Mouse (Mus musculus): ENCODE measurements around the gene Hist1h2bf.
"Not testable (repeated sequence)": the region's sequence is repeated elsewhere in the genome, so short reads cannot be mapped to it uniquely, and the experiment has no call there.

Hist1h2bf gene

DNA sequence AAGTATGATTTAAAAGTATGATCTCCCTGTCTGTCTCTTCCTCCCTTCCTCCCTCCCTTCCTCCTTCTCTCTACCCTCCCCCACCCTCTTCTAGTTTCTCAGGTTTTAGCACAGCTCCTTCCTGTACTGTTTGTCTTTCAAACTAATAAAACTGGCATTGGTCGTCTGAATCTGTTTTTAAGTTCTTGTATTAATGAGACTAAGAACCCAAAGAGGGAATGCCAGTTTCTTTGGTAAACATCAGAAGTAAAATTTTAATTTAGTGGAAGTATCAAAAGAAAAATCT lies 12.9 kb upstream of the Hist1h2bf start:
- no peak for DNase-seq (ENCODE audit: low spot score in 2 of 2)

DNA sequence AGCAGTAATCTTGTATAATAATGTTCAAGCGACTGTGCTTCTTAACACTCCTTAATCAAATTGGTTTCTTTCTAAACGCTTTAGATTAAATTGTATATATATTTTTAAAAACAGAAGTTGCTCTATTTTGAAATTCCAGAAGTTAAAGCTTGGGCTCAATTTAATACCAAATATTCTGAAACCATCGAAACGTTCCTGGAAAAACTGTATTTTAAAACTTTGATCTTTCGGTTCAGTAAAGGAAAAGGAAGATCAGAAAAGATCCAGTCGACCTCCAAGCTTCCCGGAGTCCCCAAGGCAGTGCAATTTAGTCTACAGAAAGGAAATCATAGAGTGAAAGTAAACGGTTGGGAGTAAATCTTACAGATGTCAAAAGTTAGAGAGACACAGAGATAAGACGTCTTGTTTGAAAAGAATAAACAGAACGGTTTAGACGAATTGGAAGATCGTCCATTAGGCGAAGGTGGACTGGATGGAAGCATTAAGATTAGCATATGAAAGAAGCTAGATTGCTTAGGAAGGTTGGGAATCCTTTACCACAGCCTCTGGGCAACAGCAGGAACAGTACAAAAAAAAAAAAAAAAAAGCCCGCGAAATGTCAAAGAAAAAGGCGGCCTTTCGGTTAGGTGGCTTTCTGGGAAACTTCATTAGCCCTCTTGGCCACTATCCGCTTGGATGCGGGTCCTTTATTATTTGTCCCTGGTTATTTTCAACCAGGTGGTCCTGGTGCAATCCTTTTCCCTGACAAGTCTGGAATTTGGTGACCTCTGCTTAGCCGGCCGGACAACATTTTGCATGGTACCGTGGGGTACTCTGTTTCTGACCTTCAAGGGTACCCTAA lies 12.3 kb upstream of the Hist1h2bf start:
- no peak for DNase-seq (ENCODE audit: low spot score in 2 of 2)

DNA sequence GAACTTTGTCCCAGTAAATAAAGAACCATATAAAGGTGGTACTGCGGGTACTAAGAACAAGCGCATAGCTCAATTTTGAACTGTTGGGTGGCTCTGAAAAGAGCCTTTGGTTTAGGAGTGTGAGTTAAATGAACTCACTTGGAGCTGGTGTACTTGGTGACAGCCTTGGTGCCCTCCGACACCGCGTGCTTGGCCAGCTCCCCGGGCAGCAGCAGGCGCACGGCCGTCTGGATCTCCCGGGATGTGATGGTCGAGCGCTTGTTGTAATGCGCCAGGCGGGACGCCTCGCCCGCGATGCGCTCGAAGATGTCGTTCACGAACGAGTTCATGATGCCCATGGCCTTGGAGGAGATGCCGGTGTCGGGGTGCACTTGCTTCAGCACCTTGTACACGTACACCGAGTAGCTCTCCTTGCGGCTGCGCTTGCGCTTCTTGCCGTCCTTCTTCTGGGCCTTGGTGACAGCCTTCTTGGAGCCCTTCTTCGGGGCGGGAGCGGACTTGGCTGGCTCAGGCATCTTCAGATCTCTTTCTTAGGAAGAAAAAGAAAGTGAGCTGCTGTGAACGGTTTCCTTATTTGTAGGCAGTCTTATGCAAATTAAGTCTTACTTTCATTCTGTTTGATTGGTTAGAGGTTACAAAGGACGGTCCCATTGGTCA lies 11.6 kb upstream of the Hist1h2bf start:
- DNase-seq (ENCODE audit: low spot score in 2 of 2): peak; percentile 76 to 86

DNA sequence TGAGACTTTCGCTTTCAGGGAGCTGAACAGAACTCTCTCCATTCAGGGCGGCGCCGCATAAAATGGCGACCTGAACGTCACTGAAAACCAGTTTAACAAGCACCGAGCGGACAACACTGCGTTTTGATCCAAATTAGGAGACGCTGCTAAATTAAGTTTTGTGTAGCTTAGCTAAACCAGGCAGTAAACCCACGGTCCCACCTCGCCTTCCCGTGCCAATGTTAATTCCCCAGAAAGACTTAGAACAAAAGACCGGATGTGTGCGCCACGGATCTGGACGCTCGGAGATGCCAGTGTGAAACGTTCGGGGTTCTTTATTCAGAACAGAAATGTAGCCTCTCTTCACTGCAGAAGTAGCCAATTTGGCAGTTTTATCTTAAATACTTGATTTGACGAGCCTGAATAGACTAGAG lies 11.0 kb upstream of the Hist1h2bf start:
- peak; percentile 74 to 83 for DNase-seq (ENCODE audit: low spot score in 2 of 2)

DNA sequence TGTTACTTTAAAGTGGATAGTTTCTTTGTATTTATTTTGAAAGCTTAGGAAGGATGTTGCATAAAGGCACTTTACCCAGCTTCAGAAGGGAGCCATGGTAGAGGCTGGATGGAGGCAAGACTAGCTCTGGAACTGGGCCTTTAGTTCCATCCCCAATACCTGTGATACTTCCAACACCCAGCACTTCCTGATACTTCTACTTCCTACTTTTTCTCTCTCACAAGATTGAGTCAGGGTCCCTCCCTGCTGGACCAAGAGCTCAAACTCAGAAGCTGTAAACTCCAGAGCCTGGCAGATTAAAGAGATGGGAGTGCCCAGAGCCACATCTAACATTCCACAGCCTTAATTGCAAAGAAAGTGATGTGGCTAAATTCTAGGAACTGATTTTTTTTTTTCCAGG lies 10.3 kb upstream of the Hist1h2bf start:
- DNase-seq (ENCODE audit: low spot score in 2 of 2): no peak

DNA sequence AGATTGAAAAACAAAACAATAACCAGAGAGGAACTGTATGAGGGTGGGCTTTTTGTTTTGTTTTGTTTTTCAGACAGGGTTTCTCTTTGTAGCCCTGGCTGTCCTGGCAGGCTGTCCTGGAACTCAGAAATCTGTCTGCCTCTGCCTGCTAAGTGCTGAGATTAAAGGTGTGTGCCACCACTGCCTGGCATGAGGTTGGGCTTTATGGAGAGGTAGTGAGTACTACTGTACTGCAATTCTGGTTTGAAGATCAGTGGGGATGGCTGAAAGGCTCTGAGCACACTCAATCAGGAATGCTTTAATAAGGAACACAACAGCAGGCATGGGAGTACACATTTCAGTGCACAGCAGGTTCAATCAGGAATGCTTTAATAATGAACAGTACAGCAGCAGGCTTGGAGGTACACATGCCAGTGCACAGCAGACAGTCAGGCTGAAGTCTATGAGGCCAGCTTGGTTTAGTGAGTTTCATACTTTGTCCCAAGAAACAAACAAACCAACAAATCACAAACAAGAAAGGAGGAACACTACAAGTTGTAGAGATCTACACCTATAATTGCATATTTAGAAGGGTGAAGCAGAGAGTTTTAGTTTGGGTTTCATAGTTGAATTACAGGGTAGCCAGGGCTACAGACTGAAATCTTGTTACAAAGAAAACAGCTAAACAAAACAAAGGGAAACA lies 9.5 kb upstream of the Hist1h2bf start:
- DNase-seq (ENCODE audit: low spot score in 2 of 2): no peak

DNA sequence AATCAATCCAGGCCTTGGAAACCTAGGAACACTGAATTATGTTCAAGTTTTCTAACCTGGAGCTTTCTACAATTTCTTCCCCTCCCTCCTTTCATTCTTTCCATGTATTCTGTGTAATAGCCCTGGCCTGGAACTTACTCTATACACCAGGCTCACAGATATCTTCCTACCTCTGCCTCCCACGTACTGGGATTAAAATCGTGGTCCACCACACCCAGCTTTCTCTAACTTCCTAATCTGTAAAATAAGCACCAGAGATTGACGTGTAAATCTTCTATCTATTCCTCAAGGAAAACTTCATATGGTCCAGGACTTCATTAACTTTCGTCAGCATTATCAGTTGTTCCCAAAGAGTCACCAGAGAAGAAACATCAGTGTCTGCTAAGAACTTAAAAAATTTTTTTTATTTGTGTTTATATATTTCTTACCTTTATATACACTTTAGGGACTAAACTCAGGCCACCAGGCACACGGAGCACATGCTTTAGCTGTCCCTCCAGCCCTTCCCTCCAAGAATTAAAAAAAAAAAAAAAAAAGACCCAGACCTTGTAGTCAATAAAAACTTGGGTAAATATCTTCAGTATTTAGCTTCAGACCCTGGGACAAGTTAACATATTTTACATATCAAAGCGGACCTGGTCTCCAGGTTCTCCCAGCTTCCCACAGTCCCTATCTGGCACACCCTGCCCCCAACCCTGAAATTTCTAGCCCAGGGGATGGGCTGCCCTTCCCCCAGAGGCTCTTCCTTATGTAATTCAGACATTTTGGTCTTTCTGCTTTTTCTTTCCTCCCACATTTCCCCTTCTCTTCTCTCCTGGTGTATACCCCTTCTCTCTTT lies 8.4 kb upstream of the Hist1h2bf start:
- DNase-seq (ENCODE audit: low spot score in 2 of 2): no peak

DNA sequence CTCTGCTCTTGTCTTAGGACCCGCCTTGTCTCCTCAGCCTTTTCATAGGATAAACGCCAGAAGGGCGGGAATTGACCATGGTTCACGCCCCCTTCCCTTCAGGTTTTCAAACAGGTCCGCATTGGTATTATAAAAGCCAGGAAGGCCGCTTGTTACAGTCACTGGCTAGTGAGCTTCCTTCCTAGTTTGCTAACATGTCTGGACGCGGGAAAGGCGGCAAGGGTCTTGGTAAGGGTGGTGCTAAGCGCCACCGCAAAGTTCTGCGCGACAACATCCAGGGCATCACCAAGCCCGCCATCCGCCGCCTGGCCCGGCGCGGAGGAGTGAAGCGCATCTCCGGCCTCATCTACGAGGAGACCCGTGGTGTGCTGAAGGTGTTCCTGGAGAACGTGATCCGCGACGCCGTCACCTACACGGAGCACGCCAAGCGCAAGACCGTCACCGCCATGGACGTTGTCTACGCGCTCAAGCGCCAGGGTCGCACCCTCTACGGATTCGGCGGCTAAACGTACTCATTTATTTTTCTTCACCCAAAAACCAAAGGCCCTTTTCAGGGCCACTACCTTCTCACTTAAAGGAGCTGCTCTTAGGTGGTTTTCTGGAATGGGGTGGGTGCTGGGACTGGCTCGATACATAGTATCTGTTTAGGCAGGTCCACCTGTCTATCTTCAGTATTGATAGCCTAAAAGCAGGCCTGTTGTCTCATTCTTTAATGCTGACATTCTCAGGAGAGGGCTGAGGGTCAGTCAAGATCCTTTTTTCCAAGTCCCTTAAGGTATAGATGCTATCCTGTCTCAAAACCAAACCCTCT lies 7.6 kb upstream of the Hist1h2bf start, which contains the start of gene Hist1h4d:
Gene Hist1h4d (plus strand): TSS at position 191 of the 811 bp plus-strand sequence.
- DNase-seq (ENCODE audit: low spot score in 2 of 2): peak; percentile 95 to 98

DNA sequence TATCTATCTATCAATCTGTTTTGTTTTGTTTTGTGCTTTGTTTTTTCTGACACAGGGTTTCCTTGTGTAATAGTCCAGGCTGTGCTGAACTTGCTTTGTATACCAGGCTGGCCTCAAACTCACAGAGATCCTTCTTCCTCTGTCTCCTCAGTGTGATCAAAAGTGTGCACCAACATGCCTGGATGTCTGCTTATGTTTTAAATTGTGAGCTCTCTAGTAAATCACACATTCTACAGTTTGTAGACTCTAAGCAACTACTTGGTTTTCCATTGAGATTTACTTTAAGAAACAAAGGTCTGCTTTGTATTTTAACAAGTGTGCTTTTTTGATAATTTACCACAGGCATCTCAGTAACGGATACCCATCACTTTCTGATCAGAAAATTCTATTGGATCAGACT lies 3.8 kb upstream of the Hist1h2bf start:
- no peak for DNase-seq (ENCODE audit: low spot score in 2 of 2)

DNA sequence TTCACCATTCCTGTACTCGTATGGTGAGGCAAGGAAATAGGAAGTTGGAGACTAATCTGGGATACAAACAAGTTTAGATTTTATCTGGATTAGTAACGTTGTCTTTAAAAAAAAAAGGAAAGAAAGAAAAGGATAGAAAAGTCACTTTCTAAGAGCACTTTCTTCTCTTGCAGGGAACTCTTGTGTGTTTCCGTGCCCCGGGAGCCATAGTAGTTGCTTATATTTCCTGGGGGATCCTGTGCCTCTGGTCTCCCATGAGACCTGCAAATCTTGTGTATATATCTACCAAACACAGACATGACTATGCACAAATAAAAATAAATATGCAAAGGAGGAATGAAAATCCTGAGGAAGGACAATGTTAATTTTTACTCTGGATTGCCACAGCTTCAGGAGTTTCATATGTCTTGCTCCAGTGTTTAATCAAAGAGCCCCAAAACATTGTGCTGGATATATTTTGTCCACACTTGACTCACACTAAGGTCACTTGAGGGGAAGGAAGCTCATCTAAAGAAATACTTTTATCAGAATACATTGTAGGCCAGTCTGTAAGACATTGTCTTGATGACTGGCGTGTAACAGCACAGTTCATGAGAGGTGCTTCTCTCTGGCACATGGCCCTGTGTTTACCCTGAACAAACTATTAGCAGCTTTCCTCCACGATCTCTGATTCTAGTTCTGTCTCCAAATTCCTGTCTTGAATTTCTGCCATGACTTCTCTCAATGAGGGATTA lies 3.1 kb upstream of the Hist1h2bf start:
- no peak for DNase-seq (ENCODE audit: low spot score in 2 of 2)

DNA sequence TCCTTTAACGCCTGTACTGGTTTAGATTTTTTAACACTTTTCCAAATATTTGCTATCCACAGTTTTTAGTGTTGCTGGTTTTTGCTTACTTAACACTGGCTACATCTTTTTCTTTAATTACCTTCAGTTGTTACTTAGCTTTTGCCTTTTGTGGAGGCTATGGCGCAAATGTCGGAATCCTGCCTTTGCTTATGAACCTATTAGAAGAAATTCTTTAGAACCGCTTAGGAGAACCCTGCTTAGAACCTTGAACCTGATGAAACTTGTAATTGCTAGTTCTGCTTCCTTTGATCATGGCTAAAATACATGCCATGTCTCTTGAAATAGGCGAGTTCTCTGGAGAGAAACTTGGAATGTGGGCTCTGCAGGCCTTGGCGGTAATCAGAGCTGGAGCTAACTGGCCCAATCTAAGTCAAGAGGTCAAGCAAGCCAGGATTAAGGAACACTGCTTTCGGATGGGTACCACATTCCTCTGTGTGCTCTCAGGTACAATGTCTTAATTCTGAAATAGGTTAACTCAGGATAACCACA lies 2.4 kb upstream of the Hist1h2bf start:
- DNase-seq (ENCODE audit: low spot score in 2 of 2): no peak

DNA sequence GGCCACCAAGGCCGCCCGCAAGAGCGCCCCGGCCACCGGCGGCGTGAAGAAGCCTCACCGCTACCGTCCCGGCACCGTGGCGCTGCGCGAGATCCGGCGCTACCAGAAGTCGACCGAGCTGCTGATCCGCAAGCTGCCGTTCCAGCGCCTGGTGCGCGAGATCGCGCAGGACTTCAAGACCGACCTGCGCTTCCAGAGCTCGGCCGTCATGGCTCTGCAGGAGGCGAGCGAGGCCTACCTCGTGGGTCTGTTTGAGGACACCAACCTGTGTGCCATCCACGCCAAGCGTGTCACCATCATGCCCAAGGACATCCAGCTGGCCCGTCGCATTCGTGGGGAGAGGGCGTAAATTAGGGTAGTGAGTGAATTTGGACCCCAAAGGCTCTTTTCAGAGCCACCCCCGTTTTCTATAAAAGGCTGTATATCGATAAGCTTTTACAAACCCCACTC lies 1.9 kb upstream of the Hist1h2bf start:
- not testable (repeated sequence) for DNase-seq (ENCODE audit: low spot score in 2 of 2)

DNA sequence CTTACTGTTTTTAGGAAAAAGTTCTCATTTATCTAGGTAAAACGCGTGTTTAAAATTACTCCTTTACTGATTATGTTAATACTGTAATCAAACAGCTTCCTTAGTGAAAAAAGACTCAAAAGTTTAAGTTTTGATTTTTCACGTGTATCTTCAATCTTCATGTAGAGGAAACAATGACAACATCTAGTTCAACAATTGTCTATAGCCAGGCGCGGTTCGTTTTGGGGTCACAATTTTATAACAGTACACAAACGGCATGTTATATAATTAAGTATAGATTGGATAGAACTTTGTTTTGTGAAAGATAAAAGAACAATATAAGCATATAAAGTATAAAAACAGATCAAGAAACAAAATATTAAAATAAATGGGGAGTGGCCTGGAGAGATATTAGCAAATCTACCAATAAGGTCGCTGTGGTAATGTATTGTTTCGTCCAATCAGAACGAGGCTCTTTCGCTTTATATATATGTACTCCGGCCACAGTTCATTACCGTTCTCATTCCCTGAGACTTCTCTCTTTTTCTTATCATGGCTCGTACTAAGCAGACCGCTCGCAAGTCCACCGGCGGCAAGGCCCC lies 1.4 kb upstream of the Hist1h2bf start, which contains the start of gene Hist1h3d:
Gene Hist1h3d (plus strand): TSS at position 493 of the 581 bp plus-strand sequence.
- peak; percentile 76 to 87 for DNase-seq (ENCODE audit: low spot score in 2 of 2)

DNA sequence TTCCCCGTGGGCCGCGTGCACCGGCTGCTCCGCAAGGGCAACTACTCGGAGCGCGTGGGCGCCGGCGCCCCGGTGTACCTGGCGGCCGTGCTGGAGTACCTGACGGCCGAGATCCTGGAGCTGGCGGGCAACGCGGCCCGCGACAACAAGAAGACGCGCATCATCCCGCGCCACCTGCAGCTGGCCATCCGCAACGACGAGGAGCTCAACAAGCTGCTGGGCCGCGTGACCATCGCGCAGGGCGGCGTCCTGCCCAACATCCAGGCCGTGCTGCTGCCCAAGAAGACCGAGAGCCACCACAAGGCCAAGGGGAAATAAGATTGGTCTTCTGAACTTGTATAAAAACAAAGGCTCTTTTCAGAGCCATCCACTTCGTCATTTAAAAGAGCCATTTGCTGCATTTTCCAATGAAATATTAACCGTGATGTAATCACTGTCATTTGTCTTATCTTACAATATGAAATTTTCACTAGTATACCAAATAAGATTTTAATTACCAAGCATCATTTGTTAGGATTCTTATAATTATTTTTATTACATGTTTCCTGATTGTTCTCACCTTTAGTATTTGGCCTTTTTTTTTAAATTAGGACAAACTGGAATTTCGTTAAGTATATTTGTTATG lies 662 bp upstream of the Hist1h2bf start:
- not testable (repeated sequence) for DNase-seq (ENCODE audit: low spot score in 2 of 2)

DNA sequence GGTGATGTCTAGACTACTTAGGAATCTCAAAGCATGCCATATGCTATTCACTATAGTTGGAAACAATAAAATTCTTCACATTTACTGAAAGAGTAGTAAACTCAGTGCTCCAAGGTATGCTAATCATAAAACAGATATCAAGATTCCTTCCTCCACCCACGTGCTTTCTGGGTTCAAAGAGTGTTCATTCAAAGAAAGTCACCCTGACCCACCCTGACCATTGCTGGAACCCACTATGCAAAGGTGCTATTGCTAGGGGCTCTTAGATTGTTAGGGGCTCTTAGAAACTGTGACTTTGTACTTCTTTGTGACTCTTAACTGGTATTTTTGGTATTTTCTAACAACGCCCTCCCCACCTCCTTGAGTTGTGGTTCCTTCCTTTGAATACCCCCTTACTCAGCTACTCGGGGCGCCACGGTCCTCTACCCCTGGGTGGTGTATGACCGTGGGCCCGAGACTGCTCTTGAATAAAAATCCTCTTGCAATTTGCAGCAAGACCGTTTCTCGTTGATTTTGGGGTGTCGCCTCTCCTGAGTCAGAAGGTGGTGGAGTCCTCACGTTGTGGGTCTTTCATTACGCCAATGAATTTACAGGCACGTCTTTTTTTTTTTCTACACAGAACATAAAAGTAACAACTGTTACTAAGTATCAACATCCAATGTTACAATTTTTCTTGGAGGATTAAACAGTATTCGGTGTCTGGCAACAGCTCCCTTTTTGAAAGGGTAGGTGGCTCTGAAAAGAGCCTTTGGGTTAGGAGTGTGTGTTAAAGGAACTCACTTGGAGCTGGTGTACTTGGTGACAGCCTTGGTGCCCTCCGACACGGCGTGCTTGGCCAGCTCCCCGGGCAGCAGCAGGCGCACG lies 730 bp downstream of the Hist1h2bf start:
- DNase-seq (ENCODE audit: low spot score in 2 of 2): not testable (repeated sequence)

DNA sequence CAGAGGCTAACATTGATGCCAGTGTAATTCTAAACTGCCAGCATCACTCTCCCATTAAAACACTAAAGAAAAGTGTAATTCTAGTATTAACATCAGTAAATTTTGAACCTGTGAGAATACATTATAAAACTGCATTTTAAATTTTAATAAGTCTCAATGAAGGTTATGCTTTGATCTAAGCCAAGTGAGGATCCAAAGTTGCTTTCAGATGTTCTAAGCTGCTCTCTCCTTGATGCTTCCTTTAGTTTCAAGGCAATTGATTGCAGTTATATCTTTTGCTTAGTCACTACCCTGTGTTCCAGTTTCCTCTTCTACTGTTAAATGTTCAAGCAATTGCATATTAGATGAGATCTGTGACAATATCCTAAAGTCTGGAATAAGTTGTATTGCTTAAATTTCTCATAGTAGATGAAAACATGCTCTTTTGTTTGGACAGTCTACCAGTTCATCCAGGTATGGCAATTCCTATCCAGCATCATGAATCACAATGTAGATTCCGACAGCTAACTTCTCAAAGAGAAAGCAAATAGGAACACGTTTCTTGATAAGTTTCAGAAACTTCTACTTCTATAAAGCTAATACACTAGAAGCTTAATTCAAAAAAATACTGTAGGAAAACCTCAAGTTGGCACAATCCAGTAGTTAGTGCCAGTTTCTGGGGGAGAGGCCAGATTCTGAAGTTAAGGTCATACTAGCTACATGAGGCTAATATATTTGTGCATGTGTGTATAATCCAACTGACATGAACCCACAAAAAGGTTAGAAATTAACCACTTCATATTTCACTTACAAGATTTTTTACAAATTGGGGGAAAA lies 1.6 kb downstream of the Hist1h2bf start:
- no peak for DNase-seq (ENCODE audit: low spot score in 2 of 2)

Measured in spleen, postnatal 36 days (tissue).